Mouse (Mus musculus) midbrain, embryonic 14.5 days (tissue): ENCODE measurements around the gene Ankrd34a. TPM values are rescaled to one million over a fixed set of nuclear protein-coding genes. Genes with fewer than 3 reads are reported as not detected.

ENCODE experiments used
- ATAC-seq: fragments of 200-750 bp; cut with Nextera tagmentation; 2 replicates; pipeline ENCODE4 v1.8.0; 2017; ENCODE audit warnings: moderate number of reproducible peaks, moderate library complexity; ENCODE audit not compliant: low FRiP score, low TSS enrichment
- DNase-seq: peaks from one replicate; pipeline ENCODE4 v3.0.0-alpha.2; 2015
- H3K27ac ChIP-seq: fragments of 300-500 bp; sonication (generic); replicated peaks from 2 replicates; pipeline ENCODE4 v1.5.1; 2014; ENCODE audit warnings: mild to moderate bottlenecking, low read depth, low read length, moderate library complexity
- H3K27me3 ChIP-seq: fragments of 300-500 bp; sonication (generic); 2 replicates; pipeline ENCODE4 v1.6.1; 2014; ENCODE audit warnings: low read length, control low read depth, mixed read lengths; ENCODE audit not compliant: control insufficient read depth, insufficient read depth
- H3K36me3 ChIP-seq: fragments of 300-500 bp; sonication (generic); 2 replicates; pipeline ENCODE4 v1.6.1; 2014; ENCODE audit warnings: low read length, control low read depth; ENCODE audit not compliant: control insufficient read depth, insufficient read depth
- H3K4me1 ChIP-seq: fragments of 300-500 bp; sonication (generic); 2 replicates; pipeline ENCODE4 v1.6.1; 2014; ENCODE audit warnings: mild to moderate bottlenecking, antibody characterized with exemption, low read length, control low read depth; ENCODE audit not compliant: control insufficient read depth, insufficient read depth
- H3K4me2 ChIP-seq: fragments of 300-500 bp; sonication (generic); 2 replicates; pipeline ENCODE4 v1.6.1; 2014; ENCODE audit warnings: mild to moderate bottlenecking, low read length, moderate library complexity
- H3K4me3 ChIP-seq: fragments of 300-500 bp; sonication (generic); replicated peaks from 2 replicates; pipeline ENCODE4 v1.5.1; 2014; ENCODE audit warnings: low read depth, low read length
- H3K9ac ChIP-seq: fragments of 300-500 bp; sonication (generic); replicated peaks from 2 replicates; pipeline ENCODE4 v1.6.1; 2014; ENCODE audit warnings: mild to moderate bottlenecking, low read length, moderate library complexity
- H3K9me3 ChIP-seq: fragments of 300-500 bp; sonication (generic); 2 replicates; pipeline ENCODE4 v1.6.1; 2016; ENCODE audit warnings: low read length, control low read depth, mixed read lengths; ENCODE audit not compliant: control insufficient read depth
- WGBS: fragments of 180-500 bp; shearing (Covaris S2); extraction: QIAGEN DNeasy Blood & Tissue Kit; methylation state at CpG from one replicate; pipeline ENCODE4 v1.1.7; 2014; 5-methylcytosine and 5-hydroxymethylcytosine counted together
- polyA plus RNA-seq: library from polyadenylated mRNA; unstranded; fragments of >200 nt; fragmentation: Nextera tagmentation; extraction: Ambion mirVana; gene quantifications from 2 replicates; pipeline ENCODE4 v1.2.1, GENCODE M21; 2014

Gene Ankrd34a
- polyA plus RNA-seq, 1 experiment from 2014 or later = 12.0 TPM

DNA sequence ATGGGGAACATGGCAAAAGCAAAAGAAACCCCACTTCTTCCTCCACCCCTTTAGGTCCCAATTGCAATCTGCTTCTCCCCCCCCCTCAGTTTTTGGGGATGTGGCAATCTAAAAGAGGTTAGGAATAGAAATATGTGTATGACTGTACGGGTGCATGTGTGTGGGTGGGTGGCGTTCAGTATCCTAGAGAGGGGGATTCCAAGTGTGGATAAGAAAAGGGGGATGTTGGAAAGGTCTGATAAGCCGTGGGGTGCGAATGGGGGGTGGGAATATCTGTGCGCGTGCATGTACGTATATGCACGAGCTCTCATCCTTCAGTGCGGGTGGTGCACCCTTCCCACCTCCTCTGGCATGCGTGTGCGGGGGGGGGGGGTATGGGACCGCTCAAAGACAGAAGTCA is 419 bp downstream of the Ankrd34a start:
- Histone ChIP-seq H3K9me3 (no peaks in the 10 kb centered on the region), H3K27me3 (no peaks in the 10 kb centered on the region), H3K36me3 (no peaks in the 10 kb centered on the region), H3K27ac (peak overlapping the region; percentile 39), H3K4me2 (peak overlapping the region; percentile 100), H3K4me3 (peak overlapping the region; percentile 48), H3K9ac (peak overlapping the region; percentile 68), H3K4me1 (peaks cover 50% of the 10 kb centered on the region)
- DNase-seq = peak; percentile 41
- WGBS = 1% methylated on average over 11 of the region's 12 CpGs
- no peak for ATAC-seq

DNA sequence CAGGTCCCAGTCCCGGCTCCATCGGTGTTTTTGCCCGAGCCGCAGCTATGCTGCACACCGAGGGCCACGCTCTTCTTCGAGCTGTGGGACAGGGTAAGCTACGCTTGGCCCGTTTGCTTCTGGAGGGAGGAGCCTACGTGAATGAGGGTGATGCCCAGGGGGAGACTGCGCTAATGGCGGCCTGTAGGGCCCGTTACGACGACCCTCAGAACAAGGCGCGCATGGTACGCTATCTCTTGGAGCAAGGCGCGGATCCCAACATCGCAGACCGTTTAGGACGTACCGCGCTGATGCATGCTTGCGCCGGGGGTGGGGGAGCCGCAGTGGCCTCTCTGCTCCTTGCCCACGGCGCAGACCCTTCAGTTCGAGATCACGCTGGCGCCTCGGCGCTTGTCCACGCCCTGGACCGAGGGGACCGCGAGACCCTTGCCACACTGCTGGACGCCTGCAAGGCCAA is 1.0 kb downstream of the Ankrd34a start:
- H3K4me3 ChIP-seq = peak overlapping the region; percentile 48
- H3K4me1 ChIP-seq = peaks cover 56% of the 10 kb centered on the region
- H3K9ac ChIP-seq = peak overlapping the region; percentile 68
- DNase-seq (peak; percentile 67), ATAC-seq (no peak)
- no peaks in the 10 kb centered on the region for H3K27me3 ChIP-seq
- H3K36me3 ChIP-seq = no peaks in the 10 kb centered on the region
- under 1% methylated on average over 40 of the region's 40 CpGs for WGBS
- no peaks in the 10 kb centered on the region for H3K9me3 ChIP-seq
- H3K4me2 ChIP-seq = peak overlapping the region; percentile 100
- H3K27ac ChIP-seq = peak overlapping the region; percentile 39

DNA sequence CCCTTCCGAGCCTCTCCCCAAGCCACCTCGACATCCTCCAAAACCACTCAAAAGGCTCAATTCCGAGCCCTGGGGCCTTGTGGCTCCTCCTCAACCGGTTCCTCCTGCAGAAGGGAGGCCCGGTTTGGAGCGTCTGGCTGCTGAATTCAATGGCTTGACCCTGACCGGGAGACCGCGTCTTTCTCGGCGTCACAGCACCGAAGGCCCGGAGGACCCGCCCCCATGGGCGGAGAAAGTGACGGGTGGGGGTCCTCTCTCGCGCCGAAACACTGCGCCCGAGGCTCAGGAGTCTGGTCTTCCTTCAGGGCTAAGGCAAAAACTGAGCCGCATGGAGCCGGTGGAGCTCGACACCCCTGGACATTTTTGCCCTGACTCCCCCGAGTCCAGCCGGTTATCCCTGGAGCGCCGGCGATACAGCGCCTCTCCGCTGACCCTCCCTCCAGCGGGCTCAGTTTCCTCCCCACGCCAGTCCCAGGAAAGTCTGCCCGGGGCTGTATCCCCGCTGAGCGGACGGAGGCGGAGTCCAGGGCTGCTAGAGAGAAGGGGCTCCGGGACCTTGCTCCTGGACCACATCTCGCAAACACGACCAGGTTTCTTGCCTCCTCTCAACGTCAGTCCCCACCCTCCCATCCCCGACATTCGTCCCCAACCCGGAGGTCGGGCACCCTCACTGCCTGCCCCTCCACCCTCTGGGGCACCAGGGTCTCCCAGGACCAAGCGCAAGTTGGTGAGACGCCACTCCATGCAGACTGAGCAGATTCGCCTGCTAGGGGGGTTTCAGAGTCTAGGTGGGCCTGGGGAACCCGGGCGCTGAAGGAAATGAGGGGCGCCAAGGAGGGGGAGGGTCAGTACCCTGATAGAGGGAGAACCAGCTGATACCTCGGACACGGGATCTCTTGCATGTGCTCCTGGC is 2.0 kb downstream of the Ankrd34a start:
- DNase-seq = peak; percentile 81
- Histone ChIP-seq H3K9me3 (no peaks in the 10 kb centered on the region), H3K4me2 (peak overlapping the region; percentile 100), H3K27ac (peak overlapping the region; percentile 39; the same call in 1 of the 2 replicates), H3K36me3 (no peaks in the 10 kb centered on the region), H3K4me3 (peak overlapping the region; percentile 48), H3K9ac (peak overlapping the region; percentile 68), H3K4me1 (peaks cover 59% of the 10 kb centered on the region), H3K27me3 (no peaks in the 10 kb centered on the region)
- 1% methylated on average over 54 of the region's 54 CpGs for WGBS
- ATAC-seq = no peak

DNA sequence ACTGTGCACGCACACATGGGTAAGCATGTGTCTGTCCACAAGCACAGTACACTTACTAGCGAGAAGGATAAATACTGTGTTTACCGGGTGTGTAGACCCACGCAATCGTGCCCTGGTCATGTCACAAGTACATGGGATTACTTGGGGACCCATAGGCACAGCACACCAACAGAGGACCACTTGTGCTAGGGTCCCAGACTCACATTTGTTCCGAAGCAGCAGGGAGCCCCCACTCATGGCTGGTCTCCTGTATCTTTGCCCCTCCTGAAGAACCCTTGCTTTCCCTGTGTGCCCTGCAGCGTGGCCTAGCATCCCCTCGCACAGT is 2.6 kb downstream of the Ankrd34a start:
- H3K27ac ChIP-seq = no peak overlapping the region
- peak overlapping the region; percentile 48; the same call in 1 of the 2 replicates for H3K4me3 ChIP-seq
- no peaks in the 10 kb centered on the region for H3K36me3 ChIP-seq
- no peak for ATAC-seq
- H3K9me3 ChIP-seq = no peaks in the 10 kb centered on the region
- peak overlapping the region; percentile 100 for H3K4me2 ChIP-seq
- H3K4me1 ChIP-seq = peaks cover 65% of the 10 kb centered on the region
- H3K27me3 ChIP-seq = no peaks in the 10 kb centered on the region
- DNase-seq = no peak
- WGBS = 45% methylated on average over 8 of the region's 8 CpGs
- H3K9ac ChIP-seq = peak overlapping the region; percentile 68; the same call in 1 of the 2 replicates

DNA sequence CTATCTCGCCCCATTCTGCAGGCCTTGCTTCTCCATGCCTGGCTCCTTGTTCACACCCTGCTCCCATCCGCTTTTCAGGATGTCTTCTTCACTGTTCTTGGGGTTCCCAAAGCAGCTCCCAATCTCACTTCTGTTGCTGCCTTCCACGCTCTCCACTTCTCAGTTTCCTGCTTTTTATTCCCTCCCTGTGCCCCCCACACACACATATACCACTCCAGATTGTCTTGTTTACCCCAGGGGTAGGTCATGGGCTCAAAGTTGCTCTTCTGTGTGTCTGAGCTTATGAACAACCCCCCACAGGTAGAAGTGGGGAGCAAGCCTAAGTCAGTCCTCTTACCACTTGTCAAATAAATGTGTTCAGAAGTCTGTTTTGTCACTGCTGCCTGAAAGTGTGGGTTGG is 3.0 kb downstream of the Ankrd34a start:
- H3K9me3 ChIP-seq = no peaks in the 10 kb centered on the region
- no peaks in the 10 kb centered on the region for H3K36me3 ChIP-seq
- H3K9ac ChIP-seq = no peak overlapping the region
- no peak overlapping the region for H3K27ac ChIP-seq
- H3K27me3 ChIP-seq = no peaks in the 10 kb centered on the region
- H3K4me1 ChIP-seq = peaks cover 69% of the 10 kb centered on the region
- DNase-seq (no peak), ATAC-seq (no peak)
- no peak overlapping the region for H3K4me3 ChIP-seq
- WGBS = 76% methylated on average over 3 of the region's 3 CpGs
- peak overlapping the region; percentile 100; the same call in 1 of the 2 replicates for H3K4me2 ChIP-seq

DNA sequence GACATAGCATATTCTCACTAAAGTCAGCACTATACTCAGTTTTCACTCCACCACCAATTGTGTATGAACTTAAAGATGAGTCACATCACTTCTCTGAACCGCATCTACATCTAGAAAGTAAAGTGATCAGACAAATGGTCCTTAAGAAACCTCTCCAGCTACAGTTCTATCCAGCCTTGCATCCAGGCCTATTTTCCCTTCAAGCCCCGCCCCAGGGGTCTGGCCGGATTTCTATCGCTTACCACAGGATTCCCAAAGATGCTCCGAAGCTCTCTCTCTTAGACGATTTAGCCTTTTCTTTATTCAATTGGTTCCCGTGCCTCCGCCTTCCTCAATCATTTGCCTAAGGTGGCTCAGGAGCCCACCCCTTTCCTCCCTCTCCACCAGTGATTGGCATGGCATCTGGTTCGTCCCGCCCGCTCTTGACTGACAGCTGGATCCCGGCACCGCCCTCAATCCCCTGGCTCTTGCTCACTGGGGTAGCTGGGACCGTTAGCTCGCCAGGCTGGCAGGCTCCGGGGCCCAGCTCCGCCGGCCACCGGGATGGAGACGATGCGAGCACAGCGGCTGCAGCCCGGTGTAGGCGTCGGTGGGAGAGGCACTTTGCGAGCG is 4.3 kb downstream of the Ankrd34a start, which contains the start of gene Lix1l:
Gene Lix1l, plus strand, starts transcription at position 511 of the 612 bp plus-strand sequence.
- peak within 1 kb of the TSS; percentile 95 for H3K27ac ChIP-seq

GRCm38 (mm10) chr3:96601251-96601787 is 4.9 kb downstream of the Ankrd34a start:
- Histone ChIP-seq H3K27me3 (no peaks in the 10 kb centered on the region), H3K9me3 (no peaks in the 10 kb centered on the region), H3K36me3 (no peaks in the 10 kb centered on the region), H3K4me2 (peak overlapping the region; percentile 87), H3K27ac (peak overlapping the region; percentile 95), H3K4me1 (peaks cover 66% of the 10 kb centered on the region), H3K4me3 (peak overlapping the region; percentile 69), H3K9ac (peak overlapping the region; percentile 92)
- under 1% methylated on average over 38 of the region's 40 CpGs for WGBS
- DNase-seq (peak; percentile 82), ATAC-seq (peak; percentile 49)

More for the DNA sequence above, 4.3 kb downstream of the Ankrd34a start, which contains the start of gene Lix1l:
- Histone ChIP-seq H3K36me3 (no peaks in the 10 kb centered on the region), H3K4me3 (peak within 1 kb of the TSS; percentile 69), H3K27me3 (no peaks in the 10 kb centered on the region), H3K4me1 (peaks cover 72% of the 10 kb centered on the region), H3K4me2 (peak within 1 kb of the TSS; percentile 87), H3K9ac (peak within 1 kb of the TSS; percentile 92), H3K9me3 (no peaks in the 10 kb centered on the region)
- WGBS = under 1% methylated on average over 27 of the region's 27 CpGs
- DNase-seq = peak; percentile 96
- peak; percentile 92 for ATAC-seq

DNA sequence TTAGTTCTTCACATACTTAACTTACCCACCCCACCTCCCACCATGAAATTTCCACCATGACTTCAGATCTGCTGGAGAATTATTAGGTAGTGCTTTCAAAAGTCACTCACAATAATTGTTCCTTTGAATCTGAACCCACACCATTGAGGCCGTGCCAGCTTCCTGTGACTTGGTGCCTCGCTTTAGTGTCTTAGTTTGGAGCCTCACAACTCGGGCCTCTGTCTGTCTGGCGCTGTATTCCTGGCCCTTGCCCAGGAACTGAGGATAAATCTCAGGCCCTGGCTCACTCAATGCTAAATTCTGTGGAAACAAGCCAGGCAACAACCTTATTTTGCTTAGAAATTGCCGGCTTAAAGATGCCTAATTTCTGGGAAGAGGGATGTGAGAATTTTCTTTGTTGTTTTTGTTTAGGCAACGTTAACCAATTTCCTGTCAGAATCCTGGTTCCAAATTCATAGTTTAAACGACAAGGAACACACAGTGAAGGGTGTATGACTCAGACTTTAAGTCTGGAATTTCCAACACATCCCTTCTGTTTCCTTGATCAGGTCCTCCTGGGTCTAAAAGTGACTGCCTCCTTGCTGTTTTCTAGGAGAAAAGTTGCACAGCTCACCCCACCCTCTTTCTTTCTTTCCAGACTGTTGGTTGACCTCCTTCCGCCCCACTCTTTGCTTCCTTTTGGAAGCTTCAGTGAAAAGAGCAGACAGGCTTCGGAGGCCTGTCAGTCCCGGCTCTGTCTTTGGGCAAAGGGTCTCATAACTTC is 5.7 kb downstream of the Ankrd34a start:
- Histone ChIP-seq H3K27ac (peak overlapping the region; percentile 95), H3K4me3 (peak overlapping the region; percentile 69), H3K4me1 (peaks cover 59% of the 10 kb centered on the region), H3K27me3 (no peaks in the 10 kb centered on the region), H3K36me3 (no peaks in the 10 kb centered on the region), H3K9ac (peak overlapping the region; percentile 92), H3K9me3 (no peaks in the 10 kb centered on the region), H3K4me2 (peak overlapping the region; percentile 87)
- 9% methylated on average over 10 of the region's 10 CpGs for WGBS
- DNase-seq (peak; percentile 66), ATAC-seq (no peak)
